Mouse (Mus musculus): ENCODE measurements around the gene Cdkl4. TPM values are rescaled to one million over a fixed set of nuclear protein-coding genes. Genes with fewer than 3 reads are reported as not detected.

Gene Cdkl4
- polyA plus RNA-seq, 1 experiment from 2014 or later = 7.3 TPM

- no peaks in the 10 kb centered on the region for H3K27me3 ChIP-seq (ENCODE audit: control insufficient read depth, insufficient read depth, low read length)
- ATAC-seq (ENCODE audit: insufficient read depth, low FRiP score, low TSS enrichment) (no peak), DNase-seq (ENCODE audit: low spot score) (no peak)
- H3K27ac ChIP-seq (ENCODE audit: low read depth, low read length) = no peak overlapping the region
- WGBS = 97% methylated on average over 6 of the region's 6 CpGs
- H3K4me3 ChIP-seq (ENCODE audit: low read depth, low read length) = no peak overlapping the region
- no peaks in the 10 kb centered on the region for H3K36me3 ChIP-seq (ENCODE audit: control insufficient read depth, insufficient read depth, low read length)
- H3K9me3 ChIP-seq (ENCODE audit: control insufficient read depth, low read length) = no peaks in the 10 kb centered on the region
- no peak overlapping the region for H3K4me2 ChIP-seq (ENCODE audit: low read depth)
- H3K4me1 ChIP-seq (ENCODE audit: control insufficient read depth, insufficient read depth, low read length) = no peaks in the 10 kb centered on the region
- no peak overlapping the region for H3K9ac ChIP-seq (ENCODE audit: low read length)
These were observed 5.4 kb upstream of the Cdkl4 start for GRCm38 (mm10) chr17:80583051-80583450.

GRCm38 (mm10) chr17:80579901-80580300, 2.3 kb upstream of the Cdkl4 start:
- no peak for ATAC-seq (ENCODE audit: insufficient read depth, low FRiP score, low TSS enrichment)
- Histone ChIP-seq H3K27ac (ENCODE audit: low read depth, low read length) (no peak overlapping the region), H3K4me2 (ENCODE audit: low read depth) (no peak overlapping the region), H3K27me3 (ENCODE audit: control insufficient read depth, insufficient read depth, low read length) (no peaks in the 10 kb centered on the region), H3K4me3 (ENCODE audit: low read depth, low read length) (no peak overlapping the region), H3K36me3 (ENCODE audit: control insufficient read depth, insufficient read depth, low read length) (no peaks in the 10 kb centered on the region), H3K4me1 (ENCODE audit: control insufficient read depth, insufficient read depth, low read length) (no peaks in the 10 kb centered on the region; the same call in 1 of the 2 replicates), H3K9me3 (ENCODE audit: control insufficient read depth, low read length) (no peaks in the 10 kb centered on the region), H3K9ac (ENCODE audit: low read length) (no peak overlapping the region)
- WGBS = 85% methylated on average over 6 of the region's 6 CpGs
- no peak for DNase-seq (ENCODE audit: low spot score)

GRCm38 (mm10) chr17:80579089-80579488, 1.5 kb upstream of the Cdkl4 start:
- H3K9ac ChIP-seq (ENCODE audit: low read length) = no peak overlapping the region
- WGBS = 90% methylated on average over 9 of the region's 9 CpGs
- no peaks in the 10 kb centered on the region for H3K27me3 ChIP-seq (ENCODE audit: control insufficient read depth, insufficient read depth, low read length)
- H3K4me1 ChIP-seq (ENCODE audit: control insufficient read depth, insufficient read depth, low read length) = no peaks in the 10 kb centered on the region; the same call in 1 of the 2 replicates
- H3K4me2 ChIP-seq (ENCODE audit: low read depth) = no peak overlapping the region
- no peak overlapping the region for H3K27ac ChIP-seq (ENCODE audit: low read depth, low read length)
- ATAC-seq (ENCODE audit: insufficient read depth, low FRiP score, low TSS enrichment) (no peak), DNase-seq (ENCODE audit: low spot score) (no peak)
- no peaks in the 10 kb centered on the region for H3K9me3 ChIP-seq (ENCODE audit: control insufficient read depth, low read length)
- H3K4me3 ChIP-seq (ENCODE audit: low read depth, low read length) = no peak overlapping the region
- H3K36me3 ChIP-seq (ENCODE audit: control insufficient read depth, insufficient read depth, low read length) = no peaks in the 10 kb centered on the region

- no peaks in the 10 kb centered on the region; the same call in 1 of the 2 replicates for H3K4me1 ChIP-seq (ENCODE audit: control insufficient read depth, insufficient read depth, low read length)
- WGBS = 93% methylated on average over 1 of the region's 1 CpGs
- no peaks in the 10 kb centered on the region for H3K36me3 ChIP-seq (ENCODE audit: control insufficient read depth, insufficient read depth, low read length)
These were observed 428 bp upstream of the Cdkl4 start for GRCm38 (mm10) chr17:80578041-80578440.

GRCm38 (mm10) chr17:80577214-80577613, 399 bp downstream of the Cdkl4 start:
- WGBS = under 1% methylated on average over 30 of the region's 30 CpGs
- H3K27ac ChIP-seq (ENCODE audit: low read depth, low read length) = no peak overlapping the region

More at GRCm38 (mm10) chr17:80578041-80578440, 428 bp upstream of the Cdkl4 start:
- no peaks in the 10 kb centered on the region for H3K27me3 ChIP-seq (ENCODE audit: control insufficient read depth, insufficient read depth, low read length)
- DNase-seq (ENCODE audit: low spot score) = no peak
- no peak overlapping the region for H3K27ac ChIP-seq (ENCODE audit: low read depth, low read length)
- H3K4me2 ChIP-seq (ENCODE audit: low read depth) = no peak overlapping the region
- H3K9ac ChIP-seq (ENCODE audit: low read length) = no peak overlapping the region
- no peaks in the 10 kb centered on the region for H3K9me3 ChIP-seq (ENCODE audit: control insufficient read depth, low read length)
- ATAC-seq (ENCODE audit: insufficient read depth, low FRiP score, low TSS enrichment) = no peak
- H3K4me3 ChIP-seq (ENCODE audit: low read depth, low read length) = no peak overlapping the region

GRCm38 (mm10) chr17:80575008-80575407, 2.6 kb downstream of the Cdkl4 start:
- Histone ChIP-seq H3K9ac (ENCODE audit: low read length) (no peak overlapping the region), H3K36me3 (ENCODE audit: control insufficient read depth, insufficient read depth, low read length) (no peaks in the 10 kb centered on the region), H3K4me3 (ENCODE audit: low read depth, low read length) (no peak overlapping the region), H3K27ac (ENCODE audit: low read depth, low read length) (no peak overlapping the region), H3K27me3 (ENCODE audit: control insufficient read depth, insufficient read depth, low read length) (no peaks in the 10 kb centered on the region), H3K4me1 (ENCODE audit: control insufficient read depth, insufficient read depth, low read length) (peaks cover 2% of the 10 kb centered on the region; the same call in 1 of the 2 replicates), H3K4me2 (ENCODE audit: low read depth) (no peak overlapping the region), H3K9me3 (ENCODE audit: control insufficient read depth, low read length) (no peaks in the 10 kb centered on the region)
- WGBS = 78% methylated on average over 7 of the region's 7 CpGs
- no peak for ATAC-seq (ENCODE audit: insufficient read depth, low FRiP score, low TSS enrichment)
- DNase-seq (ENCODE audit: low spot score) = no peak

More at GRCm38 (mm10) chr17:80577214-80577613, 399 bp downstream of the Cdkl4 start:
- Histone ChIP-seq H3K4me2 (ENCODE audit: low read depth) (peak overlapping the region; percentile 90), H3K27me3 (ENCODE audit: control insufficient read depth, insufficient read depth, low read length) (no peaks in the 10 kb centered on the region), H3K4me1 (ENCODE audit: control insufficient read depth, insufficient read depth, low read length) (peaks cover under 1% of the 10 kb centered on the region; the same call in 1 of the 2 replicates), H3K36me3 (ENCODE audit: control insufficient read depth, insufficient read depth, low read length) (no peaks in the 10 kb centered on the region), H3K4me3 (ENCODE audit: low read depth, low read length) (peak overlapping the region; percentile 45), H3K9ac (ENCODE audit: low read length) (peak overlapping the region; percentile 48), H3K9me3 (ENCODE audit: control insufficient read depth, low read length) (no peaks in the 10 kb centered on the region)
- DNase-seq (ENCODE audit: low spot score) (peak; percentile 80), ATAC-seq (ENCODE audit: insufficient read depth, low FRiP score, low TSS enrichment) (peak; percentile 92)

GRCm38 (mm10) chr17:80574471-80574965, 3.1 kb downstream of the Cdkl4 start:
- H3K36me3 ChIP-seq (ENCODE audit: control insufficient read depth, insufficient read depth, low read length) = no peaks in the 10 kb centered on the region
- DNase-seq (ENCODE audit: low spot score) = no peak
- ATAC-seq (ENCODE audit: insufficient read depth, low FRiP score, low TSS enrichment) = no peak
- no peak overlapping the region for H3K9ac ChIP-seq (ENCODE audit: low read length)
- no peaks in the 10 kb centered on the region for H3K27me3 ChIP-seq (ENCODE audit: control insufficient read depth, insufficient read depth, low read length)
- no peaks in the 10 kb centered on the region for H3K9me3 ChIP-seq (ENCODE audit: control insufficient read depth, low read length)
- H3K4me3 ChIP-seq (ENCODE audit: low read depth, low read length) = no peak overlapping the region
- H3K4me1 ChIP-seq (ENCODE audit: control insufficient read depth, insufficient read depth, low read length) = peaks cover 2% of the 10 kb centered on the region; the same call in 1 of the 2 replicates
- no peak overlapping the region for H3K4me2 ChIP-seq (ENCODE audit: low read depth)
- no peak overlapping the region for H3K27ac ChIP-seq (ENCODE audit: low read depth, low read length)
- WGBS = 71% methylated on average over 7 of the region's 7 CpGs

- H3K36me3 ChIP-seq (ENCODE audit: control insufficient read depth, insufficient read depth, low read length) = no peaks in the 10 kb centered on the region
- no peak overlapping the region for H3K27ac ChIP-seq (ENCODE audit: low read depth, low read length)
- no peaks in the 10 kb centered on the region for H3K27me3 ChIP-seq (ENCODE audit: control insufficient read depth, insufficient read depth, low read length)
- H3K4me2 ChIP-seq (ENCODE audit: low read depth) = no peak overlapping the region
- ATAC-seq (ENCODE audit: insufficient read depth, low FRiP score, low TSS enrichment) (no peak), DNase-seq (ENCODE audit: low spot score) (no peak)
- H3K4me1 ChIP-seq (ENCODE audit: control insufficient read depth, insufficient read depth, low read length) = peaks cover 2% of the 10 kb centered on the region; the same call in 1 of the 2 replicates
- no peak overlapping the region for H3K4me3 ChIP-seq (ENCODE audit: low read depth, low read length)
- H3K9ac ChIP-seq (ENCODE audit: low read length) = no peak overlapping the region
- 93% methylated on average over 13 of the region's 13 CpGs for WGBS
- H3K9me3 ChIP-seq (ENCODE audit: control insufficient read depth, low read length) = no peaks in the 10 kb centered on the region
These were observed 5.3 kb downstream of the Cdkl4 start for GRCm38 (mm10) chr17:80572187-80572935.

- H3K4me3 ChIP-seq (ENCODE audit: low read depth, low read length) = no peak overlapping the region
- DNase-seq (ENCODE audit: low spot score) (no peak), ATAC-seq (ENCODE audit: insufficient read depth, low FRiP score, low TSS enrichment) (no peak)
- H3K36me3 ChIP-seq (ENCODE audit: control insufficient read depth, insufficient read depth, low read length) = no peaks in the 10 kb centered on the region
- H3K9me3 ChIP-seq (ENCODE audit: control insufficient read depth, low read length) = no peaks in the 10 kb centered on the region
- H3K4me1 ChIP-seq (ENCODE audit: control insufficient read depth, insufficient read depth, low read length) = 0 out of 2 replicates have a peak, but pooled peaks cover 2% of the 10 kb centered on the region
- H3K27me3 ChIP-seq (ENCODE audit: control insufficient read depth, insufficient read depth, low read length) = no peaks in the 10 kb centered on the region
- 88% methylated on average over 4 of the region's 4 CpGs for WGBS
- H3K4me2 ChIP-seq (ENCODE audit: low read depth) = no peak overlapping the region
- no peak overlapping the region for H3K27ac ChIP-seq (ENCODE audit: low read depth, low read length)
- no peak overlapping the region for H3K9ac ChIP-seq (ENCODE audit: low read length)
These were observed 6.2 kb downstream of the Cdkl4 start for GRCm38 (mm10) chr17:80571460-80571859.

All from neural tube, embryonic 11.5 days (tissue).